ENCODE assay signal across 25 mouse cellular contexts in genomic region chr4:146492851-146493250, GRCm38 (mm10). TPM values are rescaled to one million over a fixed set of nuclear protein-coding genes. Genes with fewer than 3 reads are reported as not detected.
DNase-seq lines count a peak whose midpoint lies in the region; ATAC-seq lines count a peak whose summit lies in the region.
"Had no signal": no experiment of that assay in that cellular context is flagged by ENCODE, and none has a peak within 500 bp of the region (broad histone marks: within the 10 kb centered on the region; RNA-seq: fewer than 3 reads in every experiment).

No protein-coding gene starts in this region.

- intact Hi-C loops in left cerebral cortex, postnatal 25 days (cut with DNase I), result loop anchor here (5.0 kb wide), 1 partner anchor 744 kb away; no protein-coding TSS in a partner anchor

- no peaks in the 10 kb centered on the region for H3K27me3 ChIP-seq in forebrain, embryonic 11.5 days (ENCODE audit: control insufficient read depth, insufficient read depth, low read length)
- no peaks in the 10 kb centered on the region for H3K27me3 ChIP-seq in forebrain, embryonic 13.5 days
- H3K27me3 ChIP-seq in liver, embryonic 16.5 days (ENCODE audit: control insufficient read depth, insufficient read depth, low read depth, low read length), result no peaks in the 10 kb centered on the region
- H3K27me3 ChIP-seq in liver, embryonic 11.5 days (replicated peaks; ENCODE audit: control insufficient read depth, insufficient read depth, low read length), result no peaks in the 10 kb centered on the region
- no peaks in the 10 kb centered on the region for H3K27me3 ChIP-seq in embryonic facial prominence, embryonic 12.5 days
- H3K27me3 ChIP-seq: CH12.LX; liver, embryonic 13.5 days; neural tube, embryonic 12.5 days had no signal

- H3K4me2 ChIP-seq in forebrain, embryonic 11.5 days (ENCODE audit: low read depth, low read length, severe bottlenecking), result no peak overlapping the region
- H3K4me2 ChIP-seq in forebrain, embryonic 13.5 days, result no peak overlapping the region
- no peak overlapping the region for H3K4me2 ChIP-seq in liver, embryonic 16.5 days (ENCODE audit: low read depth, low read length)
- no peak overlapping the region for H3K4me2 ChIP-seq in liver, embryonic 11.5 days
- H3K4me2 ChIP-seq in embryonic facial prominence, embryonic 12.5 days (replicated peaks), result no peak overlapping the region
- H3K4me2 ChIP-seq: heart, embryonic 11.5 days; liver, embryonic 13.5 days; neural tube, embryonic 12.5 days had no signal

- H3K36me3 ChIP-seq in forebrain, embryonic 11.5 days (ENCODE audit: control insufficient read depth, insufficient read depth, low read length), result no peaks in the 10 kb centered on the region
- no peaks in the 10 kb centered on the region for H3K36me3 ChIP-seq in forebrain, embryonic 13.5 days (ENCODE audit: poor library complexity, severe bottlenecking)
- H3K36me3 ChIP-seq in liver, embryonic 16.5 days (ENCODE audit: control insufficient read depth, insufficient read depth), result no peaks in the 10 kb centered on the region
- H3K36me3 ChIP-seq in liver, embryonic 11.5 days (ENCODE audit: control insufficient read depth, insufficient read depth, low read length), result no peaks in the 10 kb centered on the region
- no peaks in the 10 kb centered on the region for H3K36me3 ChIP-seq in embryonic facial prominence, embryonic 12.5 days
- H3K36me3 ChIP-seq: forebrain, embryonic 10.5 days; liver, embryonic 13.5 days; neural tube, embryonic 12.5 days had no signal

- H3K9me3 ChIP-seq in forebrain, embryonic 11.5 days (ENCODE audit: control insufficient read depth, low read length), result peaks cover 34% of the 10 kb centered on the region
- H3K9me3 ChIP-seq in forebrain, embryonic 13.5 days (replicated peaks), result peaks cover 58% of the 10 kb centered on the region
- peaks cover 21% of the 10 kb centered on the region for H3K9me3 ChIP-seq in liver, embryonic 16.5 days (replicated peaks; ENCODE audit: control insufficient read depth, low read length)
- peaks cover 36% of the 10 kb centered on the region for H3K9me3 ChIP-seq in liver, embryonic 11.5 days (ENCODE audit: control insufficient read depth, low read length)
- peaks cover 56% of the 10 kb centered on the region for H3K9me3 ChIP-seq in embryonic facial prominence, embryonic 12.5 days

- no peak overlapping the region for H3K27ac ChIP-seq in forebrain, embryonic 11.5 days (ENCODE audit: low read depth, low read length)
- no peak overlapping the region for H3K27ac ChIP-seq in forebrain, embryonic 13.5 days
- H3K27ac ChIP-seq in liver, embryonic 16.5 days (ENCODE audit: low read length), result no peak overlapping the region
- no peak overlapping the region for H3K27ac ChIP-seq in liver, embryonic 11.5 days (ENCODE audit: low read depth, low read length)
- H3K27ac ChIP-seq in embryonic facial prominence, embryonic 12.5 days, result no peak overlapping the region
- H3K27ac ChIP-seq: forebrain, embryonic 10.5 days; layer of hippocampus, adult 2 months; liver, embryonic 13.5 days; neural tube, embryonic 12.5 days had no signal

- H3K9ac ChIP-seq in forebrain, embryonic 11.5 days (ENCODE audit: low read length), result no peak overlapping the region
- no peak overlapping the region for H3K9ac ChIP-seq in forebrain, embryonic 13.5 days
- no peak overlapping the region for H3K9ac ChIP-seq in liver, embryonic 16.5 days (ENCODE audit: low read depth, low read length)
- H3K9ac ChIP-seq in liver, embryonic 11.5 days (ENCODE audit: low read depth, low read length), result no peak overlapping the region
- H3K9ac ChIP-seq in embryonic facial prominence, embryonic 12.5 days, result no peak overlapping the region
- H3K9ac ChIP-seq: liver, embryonic 13.5 days; neural tube, embryonic 12.5 days had no signal

- WGBS in forebrain, embryonic 11.5 days, result 47% methylated on average over 1 of the region's 1 CpGs
- 45% methylated on average over 1 of the region's 1 CpGs for WGBS in forebrain, embryonic 13.5 days
- 28% methylated on average over 1 of the region's 1 CpGs for WGBS in liver, embryonic 16.5 days (ENCODE audit: insufficient replicate concordance)
- WGBS in liver, embryonic 11.5 days, result 33% methylated on average over 1 of the region's 1 CpGs
- WGBS in embryonic facial prominence, embryonic 12.5 days, result 48% methylated on average over 1 of the region's 1 CpGs

- H3K4me3 ChIP-seq in forebrain, embryonic 11.5 days (ENCODE audit: low read depth, low read length), result no peak overlapping the region
- H3K4me3 ChIP-seq in forebrain, embryonic 13.5 days, result no peak overlapping the region
- no peak overlapping the region for H3K4me3 ChIP-seq in liver, embryonic 16.5 days (ENCODE audit: low read depth, low read length)
- H3K4me3 ChIP-seq in liver, embryonic 11.5 days (ENCODE audit: low read depth, low read length), result no peak overlapping the region
- no peak overlapping the region for H3K4me3 ChIP-seq in embryonic facial prominence, embryonic 12.5 days
- H3K4me3 ChIP-seq: forebrain, embryonic 10.5 days; layer of hippocampus, adult 2 months; liver, embryonic 13.5 days; neural tube, embryonic 12.5 days had no signal

- no peak for DNase-seq in forebrain, embryonic 11.5 days (ENCODE audit: low spot score)
- DNase-seq in liver, embryonic 11.5 days (ENCODE audit: low spot score), result no peak
- DNase-seq in right cerebral cortex, postnatal 25 days, result no peak
- no peak for DNase-seq in left cerebral cortex, postnatal 25 days (ENCODE audit: low spot score in 2 of 2)
- DNase-seq: adrenal gland, postnatal 10 days; cerebellum, adult 11-12 months; cerebellum, postnatal 25 days; gastrocnemius, postnatal 14 days; heart, postnatal 4 days; kidney, postnatal 10 days; liver, embryonic 13.5 days; lung, postnatal 10 days; thymus, postnatal 25 days had no signal

- no peaks in the 10 kb centered on the region for H3K4me1 ChIP-seq in forebrain, embryonic 11.5 days (replicated peaks; ENCODE audit: control insufficient read depth, insufficient read depth, low read length)
- no peaks in the 10 kb centered on the region for H3K4me1 ChIP-seq in forebrain, embryonic 13.5 days
- H3K4me1 ChIP-seq in liver, embryonic 16.5 days (ENCODE audit: control insufficient read depth, low read depth, low read length), result no peaks in the 10 kb centered on the region
- no peaks in the 10 kb centered on the region for H3K4me1 ChIP-seq in liver, embryonic 11.5 days (replicated peaks; ENCODE audit: control insufficient read depth, insufficient read depth, low read length)
- H3K4me1 ChIP-seq in embryonic facial prominence, embryonic 12.5 days, result no peaks in the 10 kb centered on the region
- H3K4me1 ChIP-seq: forebrain, embryonic 10.5 days; liver, embryonic 13.5 days; neural tube, embryonic 12.5 days had no signal

- peak; percentile 26; the same call in 1 of the 2 replicates for ATAC-seq in forebrain, embryonic 11.5 days (replicated peaks; ENCODE audit: low FRiP score)
- ATAC-seq in forebrain, embryonic 13.5 days, result no peak
- ATAC-seq in liver, embryonic 16.5 days (ENCODE audit: low read depth), result peak; percentile 20; the same call in 1 of the 2 replicates
- ATAC-seq in liver, embryonic 11.5 days (replicated peaks; ENCODE audit: low FRiP score), result no peak
- ATAC-seq in embryonic facial prominence, embryonic 12.5 days (ENCODE audit: insufficient number of reproducible peaks, insufficient read depth, low FRiP score, low TSS enrichment), result peak; percentile 54; the same call in 1 of the 2 replicates
- peak; percentile 32; the same call in 1 of the 2 replicates for ATAC-seq in monocyte, adult 5-6 weeks (replicated peaks; ENCODE audit: insufficient number of reproducible peaks, low FRiP score, low TSS enrichment, poor library complexity, severe bottlenecking)

RNA-seq across cellular contexts. Expression of gene Zfp981, which starts 9.0 kb away (rescaled TPM):
- polyA plus RNA-seq in forebrain, embryonic 11.5 days (2014; fragmentation: Nextera tagmentation; extraction: Ambion mirVana), result not detected in 2 replicates
- polyA plus RNA-seq in forebrain, embryonic 13.5 days (2015; fragmentation: Nextera tagmentation; extraction: Ambion mirVana), result 0.10 and 0.11 TPM in 2 replicates
- 0.02 TPM in 1 of 2 replicates, not detected in the other for polyA plus RNA-seq in liver, embryonic 16.5 days (2015; fragmentation: Nextera tagmentation; extraction: Ambion mirVana)
- polyA plus RNA-seq in liver, embryonic 11.5 days (2014; fragmentation: Nextera tagmentation; extraction: Ambion mirVana), result 0.21 and 0.31 TPM in 2 replicates
- polyA plus RNA-seq in embryonic facial prominence, embryonic 12.5 days (2016; fragmentation: Nextera tagmentation; extraction: Ambion mirVana), result 0.06 and 0.14 TPM in 2 replicates
- not detected in 3 replicates for total RNA-seq in monocyte, adult 5-6 weeks (2017)
- total RNA-seq in left cerebral cortex, postnatal 25 days (2021), result under 1 TPM; 0.14 to 0.43 TPM
- total RNA-seq: CH12.LX had no signal
- polyA plus RNA-seq: intestine, embryonic 16.5 days; spleen, adult 2 months; stomach, embryonic 16.5 days had no signal

RNA-seq across cellular contexts. Expression of gene Zfp992, which starts 44.0 kb away (rescaled TPM):
- polyA plus RNA-seq in forebrain, embryonic 11.5 days (2014; fragmentation: Nextera tagmentation; extraction: Ambion mirVana), result 3.3 and 4.0 TPM in 2 replicates
- polyA plus RNA-seq in forebrain, embryonic 13.5 days (2015; fragmentation: Nextera tagmentation; extraction: Ambion mirVana), result 1.3 and 1.5 TPM in 2 replicates
- polyA plus RNA-seq in liver, embryonic 16.5 days (2015; fragmentation: Nextera tagmentation; extraction: Ambion mirVana), result 1.5 and 1.6 TPM in 2 replicates
- 9.0 and 9.4 TPM in 2 replicates for polyA plus RNA-seq in liver, embryonic 11.5 days (2014; fragmentation: Nextera tagmentation; extraction: Ambion mirVana)
- 2.9 and 4.5 TPM in 2 replicates for polyA plus RNA-seq in embryonic facial prominence, embryonic 12.5 days (2016; fragmentation: Nextera tagmentation; extraction: Ambion mirVana)
- total RNA-seq in monocyte, adult 5-6 weeks (2017), result 12.4 to 17.4 TPM (median 13.2 TPM) in 3 replicates
- total RNA-seq in left cerebral cortex, postnatal 25 days (2021), result 1 to 10 TPM; 3.5 to 5.0 TPM

Comparison
In these comparisons a context has a peak if more than half of its experiments do, and no peak if none do; other contexts are left out.
1. ATAC-seq: peak in forebrain, embryonic 11.5 days (single experiment), liver, embryonic 16.5 days (single experiment), embryonic facial prominence, embryonic 12.5 days (single experiment) and monocyte, adult 5-6 weeks (single experiment); none in forebrain, embryonic 13.5 days (single experiment) and liver, embryonic 11.5 days (single experiment).